Mouse (Mus musculus): ENCODE measurements at regions not wholly inside any gene's neighbourhood (a gene's known extent, or its start where the extent isn't known, plus 50 kb on each side); places are given as distances from the start of the nearest gene placed in this dataset.
A peak's percentile ranks its signal among the peaks of the same experiment; 100 is the strongest.

DNA sequence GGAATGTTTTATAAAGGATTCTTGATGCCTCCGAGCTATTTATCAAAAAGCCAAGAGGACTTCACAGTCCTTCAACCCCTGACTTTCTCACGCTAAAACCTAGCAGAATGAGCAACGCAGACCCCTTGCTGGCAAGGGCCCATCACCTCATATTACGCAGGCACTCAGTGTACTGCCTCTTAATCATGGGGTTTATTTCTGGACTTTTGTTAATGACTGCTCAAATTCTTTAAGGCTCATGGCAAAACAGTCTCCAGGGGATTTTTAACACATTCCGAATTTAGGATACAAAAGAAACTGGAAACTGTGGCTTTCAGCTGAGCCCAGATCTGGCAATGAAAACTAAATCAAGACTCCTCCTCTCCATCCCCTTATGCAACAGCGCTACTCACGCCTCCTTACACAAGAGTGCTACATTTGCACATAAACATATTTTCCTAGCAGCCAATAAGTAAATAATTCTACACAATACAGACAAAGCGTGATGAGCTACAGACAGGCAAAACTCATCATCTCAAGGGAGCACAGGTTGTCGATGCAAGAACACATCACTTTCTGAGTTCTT lies 492.0 kb upstream of the Id4 start:
- TF ChIP-seq CTCF (IDR thresholded peaks at IDR 0.05; ENCODE audit: control insufficient read depth, insufficient read depth, insufficient replicate concordance, low read depth, low read length) (no peak), POLR2A (IDR thresholded peaks at IDR 0.05; ENCODE audit: control insufficient read depth, low read depth, low read length) (no peak)
- H3K27me3 ChIP-seq (ENCODE audit: control insufficient read depth, insufficient read depth, low read length) = no peaks in the 10 kb centered on the region
- no peaks in the 10 kb centered on the region for H3K36me3 ChIP-seq (ENCODE audit: control insufficient read depth, insufficient read depth, low read length)
- no peaks in the 10 kb centered on the region; the same call in 1 of the 2 replicates for H3K4me1 ChIP-seq (ENCODE audit: control insufficient read depth, insufficient read depth, low read length)
- H3K4me3 ChIP-seq (ENCODE audit: control insufficient read depth, low read depth, low read length) = no peak overlapping the region
- no peak overlapping the region; the same call in 1 of the 2 replicates for H3K27ac ChIP-seq (ENCODE audit: control insufficient read depth, insufficient read depth, low read depth, low read length)

- Histone ChIP-seq H3K4me1 (ENCODE audit: control insufficient read depth, insufficient read depth, low read length) (no peaks in the 10 kb centered on the region), H3K27me3 (ENCODE audit: control insufficient read depth, insufficient read depth, low read length) (no peaks in the 10 kb centered on the region), H3K27ac (ENCODE audit: control insufficient read depth, insufficient read depth, low read depth, low read length) (peak overlapping the region; percentile 71), H3K36me3 (ENCODE audit: control insufficient read depth, insufficient read depth, low read length) (no peaks in the 10 kb centered on the region), H3K4me3 (ENCODE audit: control insufficient read depth, low read depth, low read length) (no peak overlapping the region)
- TF ChIP-seq POLR2A (IDR thresholded peaks at IDR 0.05; ENCODE audit: control insufficient read depth, low read depth, low read length) (no peak), CTCF (IDR thresholded peaks at IDR 0.05; ENCODE audit: control insufficient read depth, insufficient read depth, insufficient replicate concordance, low read depth, low read length) (no peak)
These were observed 483.6 kb upstream of the Id4 start for GRCm38 (mm10) chr13:47777206-47778099.

- no peak for TF ChIP-seq POLR2A (IDR thresholded peaks at IDR 0.05; ENCODE audit: control insufficient read depth, low read depth, low read length)
- no peak for TF ChIP-seq CTCF (IDR thresholded peaks at IDR 0.05; ENCODE audit: control insufficient read depth, insufficient read depth, insufficient replicate concordance, low read depth, low read length)
- Histone ChIP-seq H3K27me3 (ENCODE audit: control insufficient read depth, insufficient read depth, low read length) (no peaks in the 10 kb centered on the region), H3K27ac (ENCODE audit: control insufficient read depth, insufficient read depth, low read depth, low read length) (no peak overlapping the region), H3K4me1 (ENCODE audit: control insufficient read depth, insufficient read depth, low read length) (no peaks in the 10 kb centered on the region), H3K36me3 (ENCODE audit: control insufficient read depth, insufficient read depth, low read length) (no peaks in the 10 kb centered on the region), H3K4me3 (ENCODE audit: control insufficient read depth, low read depth, low read length) (no peak overlapping the region)
These were observed 482.6 kb upstream of the Id4 start for GRCm38 (mm10) chr13:47778218-47779009.

- Histone ChIP-seq H3K27ac (ENCODE audit: control insufficient read depth, insufficient read depth, low read depth, low read length) (no peak overlapping the region), H3K4me1 (ENCODE audit: control insufficient read depth, insufficient read depth, low read length) (no peaks in the 10 kb centered on the region)
- TF ChIP-seq CTCF (IDR thresholded peaks at IDR 0.05; ENCODE audit: control insufficient read depth, insufficient read depth, insufficient replicate concordance, low read depth, low read length) = no peak
- no peak for TF ChIP-seq POLR2A (IDR thresholded peaks at IDR 0.05; ENCODE audit: control insufficient read depth, low read depth, low read length)
These were observed 476.6 kb upstream of the Id4 start for GRCm38 (mm10) chr13:47784406-47784805.

GRCm38 (mm10) chr13:47797859-47798258 lies 463.2 kb upstream of the Id4 start:
- no peaks in the 10 kb centered on the region for H3K36me3 ChIP-seq (ENCODE audit: control insufficient read depth, insufficient read depth, low read length)
- TF ChIP-seq CTCF (IDR thresholded peaks at IDR 0.05; ENCODE audit: control insufficient read depth, insufficient read depth, insufficient replicate concordance, low read depth, low read length) (no peak), POLR2A (IDR thresholded peaks at IDR 0.05; ENCODE audit: control insufficient read depth, low read depth, low read length) (no peak)
- no peaks in the 10 kb centered on the region for H3K27me3 ChIP-seq (ENCODE audit: control insufficient read depth, insufficient read depth, low read length)
- H3K27ac ChIP-seq (ENCODE audit: control insufficient read depth, insufficient read depth, low read depth, low read length) = no peak overlapping the region
- no peak overlapping the region for H3K4me3 ChIP-seq (ENCODE audit: control insufficient read depth, low read depth, low read length)
- no peaks in the 10 kb centered on the region for H3K4me1 ChIP-seq (ENCODE audit: control insufficient read depth, insufficient read depth, low read length)

More at GRCm38 (mm10) chr13:47784406-47784805, 476.6 kb upstream of the Id4 start:
- Histone ChIP-seq H3K36me3 (ENCODE audit: control insufficient read depth, insufficient read depth, low read length) (no peaks in the 10 kb centered on the region), H3K27me3 (ENCODE audit: control insufficient read depth, insufficient read depth, low read length) (no peaks in the 10 kb centered on the region), H3K4me3 (ENCODE audit: control insufficient read depth, low read depth, low read length) (no peak overlapping the region)

GRCm38 (mm10) chr13:47811711-47812415 lies 449.2 kb upstream of the Id4 start:
- no peak for TF ChIP-seq POLR2A (IDR thresholded peaks at IDR 0.05; ENCODE audit: control insufficient read depth, low read depth, low read length)
- no peak for TF ChIP-seq CTCF (IDR thresholded peaks at IDR 0.05; ENCODE audit: control insufficient read depth, insufficient read depth, insufficient replicate concordance, low read depth, low read length)
- Histone ChIP-seq H3K4me1 (ENCODE audit: control insufficient read depth, insufficient read depth, low read length) (no peaks in the 10 kb centered on the region), H3K4me3 (ENCODE audit: control insufficient read depth, low read depth, low read length) (no peak overlapping the region), H3K27me3 (ENCODE audit: control insufficient read depth, insufficient read depth, low read length) (no peaks in the 10 kb centered on the region), H3K27ac (ENCODE audit: control insufficient read depth, insufficient read depth, low read depth, low read length) (no peak overlapping the region), H3K36me3 (ENCODE audit: control insufficient read depth, insufficient read depth, low read length) (no peaks in the 10 kb centered on the region)
